In genomic region chr17:59033445-59033844, GRCm38 (mm10) we compare ENCODE assay signal across 30 mouse cellular contexts. TPM values are rescaled to one million over a fixed set of nuclear protein-coding genes. Genes with fewer than 3 reads are reported as not detected.
"Had no signal": no experiment of that assay in that cellular context is flagged by ENCODE, and none has a peak within 500 bp of the region (broad histone marks: within the 10 kb centered on the region; RNA-seq: fewer than 3 reads in every experiment).

No protein-coding gene starts in this region.

- H3K27me3 ChIP-seq: heart, embryonic 13.5 days; heart, embryonic 15.5 days; hindbrain, embryonic 13.5 days; hindbrain, embryonic 15.5 days; limb, embryonic 12.5 days; liver, embryonic 13.5 days had no signal

- H3K4me2 ChIP-seq: heart, embryonic 11.5 days; heart, embryonic 13.5 days; heart, embryonic 15.5 days; hindbrain, embryonic 13.5 days; hindbrain, embryonic 15.5 days; limb, embryonic 12.5 days; liver, embryonic 11.5 days; liver, embryonic 13.5 days had no signal

- H3K4me1 ChIP-seq: heart, embryonic 13.5 days; heart, embryonic 15.5 days; hindbrain, embryonic 13.5 days; hindbrain, embryonic 15.5 days; limb, embryonic 10.5 days; limb, embryonic 12.5 days; liver, embryonic 13.5 days had no signal

- H3K27ac ChIP-seq: gastrocnemius, adult 2 months; heart, adult 2 months; heart, embryonic 13.5 days; heart, embryonic 15.5 days; hindbrain, embryonic 13.5 days; hindbrain, embryonic 15.5 days; hindbrain, postnatal 0 days; kidney, postnatal 0 days; limb, embryonic 10.5 days; limb, embryonic 12.5 days; liver, embryonic 13.5 days had no signal

- H3K4me3 ChIP-seq: gastrocnemius, adult 2 months; heart, adult 2 months; heart, embryonic 13.5 days; heart, embryonic 15.5 days; hindbrain, embryonic 13.5 days; hindbrain, embryonic 15.5 days; limb, embryonic 10.5 days; limb, embryonic 12.5 days; liver, embryonic 13.5 days had no signal

- H3K9ac ChIP-seq: heart, embryonic 13.5 days; heart, embryonic 15.5 days; hindbrain, embryonic 13.5 days; hindbrain, embryonic 15.5 days; limb, embryonic 12.5 days; liver, embryonic 13.5 days had no signal

- ATAC-seq: hindbrain, postnatal 0 days; intestine, embryonic 16.5 days had no signal

- DNase-seq: gastrocnemius, adult 2 months; gastrocnemius, postnatal 10 days; gastrocnemius, postnatal 25 days; heart, adult 11 months; heart, adult 2 months; heart, postnatal 14 days; heart, postnatal 36 days; kidney, adult 11 months; kidney, adult 8-10 months; kidney, postnatal 14 days; kidney, postnatal 36 days; layer of hippocampus, adult 9-11 months; layer of hippocampus, postnatal 36 days; liver; liver, embryonic 13.5 days had no signal

- H3K36me3 ChIP-seq: heart, embryonic 13.5 days; heart, embryonic 15.5 days; hindbrain, embryonic 13.5 days; hindbrain, embryonic 15.5 days; limb, embryonic 10.5 days; limb, embryonic 12.5 days; liver, embryonic 13.5 days had no signal

- H3K9me3 ChIP-seq: heart, embryonic 13.5 days; heart, embryonic 15.5 days; hindbrain, embryonic 13.5 days; hindbrain, embryonic 15.5 days; limb, embryonic 10.5 days; limb, embryonic 12.5 days; liver, embryonic 13.5 days had no signal

RNA-seq across cellular contexts. Expression of gene Pdzph1, which starts 42.3 kb away (rescaled TPM):
- total RNA-seq: gastrocnemius, adult 2 months; gastrocnemius, postnatal 10 days; gastrocnemius, postnatal 4 days; heart, adult 2 months; heart, postnatal 14 days; heart, postnatal 36 days; hematopoietic stem cell, adult 5-6 weeks had no signal
- polyA plus RNA-seq: heart, adult 2 months; heart, embryonic 11.5 days; heart, embryonic 13.5 days; heart, embryonic 15.5 days; heart, postnatal 0 days; kidney, postnatal 0 days; large intestine, adult 2 months; limb, embryonic 10.5 days; limb, embryonic 12.5 days had no signal
